Mouse (Mus musculus) kidney, adult 11 months (tissue): Measurements from ENCODE around the gene Tbc1d25.
A peak's percentile ranks its signal among the peaks of the same experiment; 100 is the strongest.

Source experiments
- DNase-seq: peaks from one replicate; pipeline ENCODE4 v3.0.0; 2022

Gene Tbc1d25

GRCm38 (mm10) chrX:8178871-8179270, 2.9 kb upstream of the Tbc1d25 start:
- no peak for DNase-seq

- DNase-seq = no peak
Measured at GRCm38 (mm10) chrX:8175169-8175503, 845 bp downstream of the Tbc1d25 start.

GRCm38 (mm10) chrX:8167716-8168647, 8.0 kb downstream of the Tbc1d25 start:
- no peak for DNase-seq

GRCm38 (mm10) chrX:8164471-8164870, 11.5 kb downstream of the Tbc1d25 start:
- DNase-seq = no peak

- no peak for DNase-seq
Measured at GRCm38 (mm10) chrX:8163076-8163475, 12.9 kb downstream of the Tbc1d25 start.

GRCm38 (mm10) chrX:8145153-8145991, 30.6 kb downstream of the Tbc1d25 start, which contains the start of gene Rbm3:
Gene Rbm3, minus strand, starts transcription at chrX:8145880.
- DNase-seq = peak; percentile 84

- peak; percentile 19 for DNase-seq
Measured at GRCm38 (mm10) chrX:8143750-8144149, 32.2 kb downstream of the Tbc1d25 start.

GRCm38 (mm10) chrX:8142948-8143347, 33.0 kb downstream of the Tbc1d25 start:
- DNase-seq = no peak

- DNase-seq = no peak
Measured at GRCm38 (mm10) chrX:8141058-8141457, 34.9 kb downstream of the Tbc1d25 start.

- DNase-seq = no peak
Measured at GRCm38 (mm10) chrX:8140446-8140845, 35.5 kb downstream of the Tbc1d25 start.

- no peak for DNase-seq
Measured at GRCm38 (mm10) chrX:8139480-8139879, 36.5 kb downstream of the Tbc1d25 start.

GRCm38 (mm10) chrX:8135886-8136285, 40.1 kb downstream of the Tbc1d25 start:
- no peak for DNase-seq

GRCm38 (mm10) chrX:8132017-8132976, 43.7 kb downstream of the Tbc1d25 start, which contains the start of gene Wdr13:
Gene Wdr13, minus strand, starts transcription at chrX:8132892.
- DNase-seq = peak; percentile 94

GRCm38 (mm10) chrX:8131393-8131792, 44.6 kb downstream of the Tbc1d25 start:
- DNase-seq = peak; percentile 23

- no peak for DNase-seq
Measured at GRCm38 (mm10) chrX:8125235-8125634, 50.7 kb downstream of the Tbc1d25 start.

GRCm38 (mm10) chrX:8123821-8124470, 52.0 kb downstream of the Tbc1d25 start:
- DNase-seq = no peak

- no peak for DNase-seq
Measured at GRCm38 (mm10) chrX:8117264-8117663, 58.7 kb downstream of the Tbc1d25 start.

- no peak for DNase-seq
Measured at GRCm38 (mm10) chrX:8115275-8115674, 60.7 kb downstream of the Tbc1d25 start.

- DNase-seq = no peak
Measured at GRCm38 (mm10) chrX:8105019-8105418, 71.0 kb downstream of the Tbc1d25 start.
